Mouse (Mus musculus): ENCODE measurements around the gene Tcte3.
"Not testable (repeated sequence)": the region's sequence is repeated elsewhere in the genome, so short reads cannot be mapped to it uniquely, and the experiment has no call there.

Tcte3 gene

GRCm38 (mm10) chr17:15031414-15031813 lies 9.9 kb downstream of the Tcte3 start:
- DNase-seq (ENCODE audit: low spot score): not testable (repeated sequence)

GRCm38 (mm10) chr17:15025513-15025912 lies 15.8 kb downstream of the Tcte3 start:
- not testable (repeated sequence) for DNase-seq (ENCODE audit: low spot score)

- not testable (repeated sequence) for DNase-seq (ENCODE audit: low spot score)
These were observed 16.6 kb downstream of the Tcte3 start for GRCm38 (mm10) chr17:15024502-15025193.

- DNase-seq (ENCODE audit: low spot score): not testable (repeated sequence)
These were observed 17.3 kb downstream of the Tcte3 start for GRCm38 (mm10) chr17:15023878-15024492.

- DNase-seq (ENCODE audit: low spot score): not testable (repeated sequence)
These were observed 19.6 kb downstream of the Tcte3 start for GRCm38 (mm10) chr17:15021503-15022220.

DNA sequence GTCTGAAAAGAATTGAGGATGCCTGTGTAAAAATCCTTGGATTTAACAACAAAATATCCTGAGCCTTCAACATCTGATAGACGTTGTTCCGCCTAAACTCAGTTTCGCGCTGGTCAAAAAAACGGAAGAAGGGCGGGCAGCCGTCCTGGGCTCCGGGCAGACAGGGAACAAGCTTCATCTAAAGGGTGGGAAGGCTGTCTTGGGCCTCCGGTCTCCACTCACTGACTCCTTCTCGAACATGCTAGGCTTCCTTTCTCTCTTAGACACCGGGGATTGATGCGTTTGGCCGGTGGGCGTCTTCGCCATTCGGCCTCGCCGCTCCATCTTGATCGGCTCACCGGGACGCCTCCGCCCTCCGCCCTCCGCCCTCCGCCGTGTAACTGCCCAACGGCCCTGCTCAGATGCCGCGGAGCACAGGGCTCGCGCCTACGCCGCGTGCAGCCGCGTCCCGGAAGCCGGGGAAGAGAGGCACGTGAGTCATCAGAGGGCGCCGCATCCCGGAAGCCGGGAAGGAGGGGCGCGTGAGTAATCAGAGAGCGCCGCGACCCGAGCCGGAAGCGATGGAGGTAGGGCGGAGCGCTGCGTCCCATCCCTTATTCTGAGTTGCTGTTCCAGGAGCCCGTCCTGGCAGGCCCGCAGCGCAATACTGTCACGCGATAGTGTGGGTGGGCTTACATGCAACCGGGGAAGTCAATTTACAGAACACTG lies 31.4 kb downstream of the Tcte3 start, which contains the start of gene Gm3435:
Gene Gm3435 (plus strand): TSS at position 471 of the 708 bp plus-strand sequence.
- DNase-seq (ENCODE audit: low spot score): not testable (repeated sequence)

- DNase-seq (ENCODE audit: low spot score): not testable (repeated sequence)
These were observed 32.2 kb downstream of the Tcte3 start for GRCm38 (mm10) chr17:15009088-15009487.

- DNase-seq (ENCODE audit: low spot score): not testable (repeated sequence)
These were observed 41.2 kb downstream of the Tcte3 start for GRCm38 (mm10) chr17:15000047-15000446.

DNA sequence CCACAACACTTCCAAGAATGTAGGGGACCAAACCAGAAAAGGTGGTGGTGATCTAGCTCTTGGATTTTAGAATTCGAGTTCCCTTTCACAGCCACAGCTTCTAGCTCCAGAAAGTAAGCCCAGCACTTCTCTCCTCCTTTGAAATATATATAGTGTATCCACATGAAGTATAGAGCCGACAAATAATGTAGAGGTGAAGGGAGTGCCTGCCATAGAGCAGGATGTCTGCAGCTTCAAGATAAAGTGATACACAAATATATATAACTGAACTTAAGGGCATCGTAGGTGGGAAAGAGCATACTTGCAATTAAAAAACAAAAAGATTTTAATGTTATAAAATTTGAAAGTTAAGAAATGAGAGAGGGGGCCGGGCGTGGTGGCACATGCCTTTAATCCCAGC lies 47.1 kb downstream of the Tcte3 start:
- DNase-seq (ENCODE audit: low spot score): not testable (repeated sequence)

GRCm38 (mm10) chr17:14993139-14993832 lies 48.0 kb downstream of the Tcte3 start:
- not testable (repeated sequence) for DNase-seq (ENCODE audit: low spot score)

DNA sequence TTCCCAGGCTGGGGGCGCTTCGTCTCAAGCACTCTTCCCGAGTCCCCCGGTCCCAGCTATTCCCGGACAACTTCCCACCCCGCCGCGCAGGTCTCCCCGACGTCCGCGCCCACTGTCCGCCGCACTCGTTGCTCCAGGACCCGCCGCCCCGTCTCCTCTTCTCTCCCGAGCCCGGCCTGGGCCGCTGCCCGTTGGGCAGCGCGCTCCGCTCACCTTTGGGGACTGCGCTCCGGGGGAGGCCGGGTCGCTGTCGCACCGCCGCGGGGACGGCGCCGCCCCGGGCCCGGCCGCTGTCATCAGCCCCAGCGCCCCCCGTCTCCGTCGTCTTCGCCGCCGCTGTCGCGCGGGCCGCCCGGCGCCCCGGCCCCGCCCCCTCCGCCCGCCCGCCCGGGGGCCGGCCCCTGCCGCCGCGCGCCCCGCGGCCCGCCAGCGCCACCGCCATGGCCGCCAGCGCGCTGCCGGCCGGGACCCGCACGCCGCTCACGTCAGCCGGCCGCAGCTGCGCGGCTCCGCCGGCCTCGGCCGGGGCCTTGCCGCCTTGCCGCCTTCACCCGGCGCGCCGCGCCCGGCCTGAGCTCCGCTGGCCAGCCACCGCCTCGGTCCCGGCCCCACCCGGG lies 48.7 kb downstream of the Tcte3 start:
- DNase-seq (ENCODE audit: low spot score): not testable (repeated sequence)

- DNase-seq (ENCODE audit: low spot score): not testable (repeated sequence)
These were observed 51.1 kb downstream of the Tcte3 start for GRCm38 (mm10) chr17:14990116-14990702.

GRCm38 (mm10) chr17:14978362-14979038 lies 62.8 kb downstream of the Tcte3 start, which contains the start of the genes 9030025P20Rik and Gm3417:
9030025P20Rik (plus strand) TSS chr17:14978468.
Gm3417 (minus strand) TSS chr17:14978790.
- DNase-seq (ENCODE audit: low spot score): not testable (repeated sequence)

DNA sequence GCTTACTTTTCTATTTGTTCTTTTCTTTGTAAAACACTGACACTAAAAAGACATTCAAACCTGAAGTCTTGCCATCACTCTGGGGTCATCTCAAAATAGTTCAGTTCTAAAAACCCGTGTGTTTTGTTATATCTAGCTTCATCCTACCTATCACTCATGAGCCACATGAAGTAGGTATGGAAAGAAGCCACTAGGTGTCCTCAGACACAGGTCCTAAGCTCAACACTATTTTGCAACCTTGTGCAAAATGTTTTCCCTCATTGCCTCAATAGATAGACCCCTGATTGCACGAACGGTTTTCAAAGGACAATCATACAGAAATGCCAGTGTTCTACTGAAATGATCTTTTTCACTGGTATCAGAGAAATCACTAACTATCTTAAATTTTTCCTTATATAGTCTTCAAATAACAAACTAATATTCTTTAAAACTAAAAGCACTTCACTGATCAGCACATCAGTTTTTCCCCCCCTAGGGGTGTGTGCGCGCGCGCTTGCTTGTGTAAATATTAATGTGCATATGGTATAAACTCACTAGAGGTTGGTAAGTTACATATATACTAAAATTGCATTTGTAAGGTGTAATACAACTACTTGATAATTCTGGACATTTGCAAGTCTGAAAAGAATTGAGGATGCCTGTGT lies 63.4 kb downstream of the Tcte3 start:
- DNase-seq (ENCODE audit: low spot score): not testable (repeated sequence)

Data from embryo, embryonic 10.5 days (tissue).